Mouse (Mus musculus) myocyte (in vitro differentiated cells): ENCODE data around the gene Rbfox1.

Experiments used
- MYOG ChIP-seq, 3 experiments: IDR thresholded peaks; one replicate each; pipeline ENCODE4 v1.6.1; 2011; ENCODE audit warnings: control low read depth in 2 of 3, low read depth in 2 of 3, mild to moderate bottlenecking in 2 of 3; ENCODE audit not compliant: insufficient read length in 2 of 3, control insufficient read depth in 1 of 3, insufficient read depth in 1 of 3
- TCF12 ChIP-seq: IDR thresholded peaks from one replicate; pipeline ENCODE4 v1.6.1; 2011; ENCODE audit warnings: mild to moderate bottlenecking, control low read depth; ENCODE audit not compliant: poor library complexity, insufficient read depth, severe bottlenecking

- TF ChIP-seq MYOG (IDR thresholded peaks at IDR 0.05; ENCODE audit: control insufficient read depth in 1 of 3, insufficient read depth in 1 of 3, insufficient read length in 2 of 3, low read depth in 2 of 3) (no peak), TCF12 (no peak)
Measured at GRCm38 (mm10) chr16:6733427-6733826, 848.3 kb downstream of the Rbfox1 start.
